Mouse (Mus musculus) right cerebral cortex, postnatal 36 days (tissue): ENCODE data around the gene 4930442H23Rik.
A peak's percentile ranks its signal among the peaks of the same experiment; 100 is the strongest.
"Not testable (repeated sequence)": the region's sequence is repeated elsewhere in the genome, so short reads cannot be mapped to it uniquely, and the experiment has no call there.

Experiments used
- DNase-seq, 2 experiments: peaks; one replicate each; pipeline ENCODE4 v3.0.0; 2022; ENCODE audit warnings: low spot score in 2 of 2, mixed read lengths in 1 of 2

4930442H23Rik gene

DNA sequence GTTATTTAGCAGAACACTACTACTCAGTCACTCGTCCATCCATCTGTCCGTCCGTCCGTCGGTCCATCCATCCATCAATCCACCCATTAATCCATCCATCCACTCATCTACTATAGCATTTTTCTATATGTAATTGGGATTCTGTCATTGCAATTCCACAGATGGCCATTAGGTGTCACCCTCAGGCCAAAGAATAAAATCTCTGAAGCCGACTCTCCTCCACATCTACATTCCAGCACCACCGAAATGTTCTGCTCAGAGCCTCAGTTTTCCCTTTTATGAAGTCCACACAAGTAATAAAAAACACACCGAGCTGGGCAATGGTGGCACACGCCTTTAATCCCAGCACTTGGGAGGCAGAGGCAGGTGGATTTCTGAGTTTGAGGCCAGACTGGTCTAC is 14.6 kb upstream of the 4930442H23Rik start:
- DNase-seq = no peak

GRCm38 (mm10) chr10:81197305-81197704 is 13.7 kb upstream of the 4930442H23Rik start:
- no peak for DNase-seq

DNA sequence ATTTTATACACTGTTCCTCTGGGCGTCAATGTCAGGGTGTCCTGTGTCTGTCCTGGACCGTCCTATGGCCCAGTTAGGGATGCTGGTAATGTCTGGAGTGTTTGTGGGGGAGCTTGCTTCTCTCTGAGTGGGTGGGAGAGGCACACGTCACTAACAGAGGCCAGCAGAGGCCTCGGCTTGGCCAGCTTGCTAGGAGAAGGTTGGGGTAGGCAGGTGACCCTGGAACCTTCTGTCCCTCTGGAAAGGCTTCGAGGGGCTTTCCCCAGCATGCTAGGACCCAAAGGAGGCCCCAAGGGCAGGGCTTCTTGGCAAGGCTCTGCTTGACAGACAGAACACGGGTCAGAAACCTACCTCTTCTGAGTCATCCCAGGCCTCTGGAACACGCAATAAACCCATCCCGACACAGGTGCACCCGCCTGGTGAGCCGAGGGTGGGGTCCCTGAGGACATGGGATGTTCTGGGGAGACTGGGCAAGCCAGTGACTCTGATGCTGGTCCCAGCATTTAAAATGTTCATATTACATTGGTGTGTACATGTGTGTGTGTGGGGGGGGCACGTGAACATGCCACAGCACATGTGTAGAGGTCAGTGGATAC is 12.9 kb upstream of the 4930442H23Rik start:
- DNase-seq = no peak

DNA sequence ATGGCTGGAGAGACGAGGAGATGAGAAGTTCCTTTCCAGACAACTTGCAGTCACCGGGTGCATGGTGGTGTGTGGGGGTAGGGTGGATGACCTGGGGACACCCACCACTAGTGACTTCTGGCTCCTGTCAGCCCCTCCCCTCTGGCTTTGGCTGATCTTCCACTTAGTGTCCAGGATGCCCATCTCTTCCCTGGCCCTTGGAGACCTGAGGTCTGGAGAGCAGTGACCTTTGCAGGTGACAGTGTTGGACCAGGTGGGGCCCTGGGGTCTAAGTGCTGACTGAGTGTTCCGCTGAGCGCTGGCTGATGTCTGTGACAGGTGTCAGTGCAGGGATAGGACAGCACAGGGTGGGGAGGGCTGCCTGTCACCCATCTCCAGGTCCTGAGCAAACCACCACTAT is 11.7 kb upstream of the 4930442H23Rik start:
- no peak for DNase-seq

GRCm38 (mm10) chr10:81193991-81194774 is 10.5 kb upstream of the 4930442H23Rik start:
- no peak for DNase-seq

- DNase-seq = no peak
Observed at GRCm38 (mm10) chr10:81192968-81193501, 9.4 kb upstream of the 4930442H23Rik start.

DNA sequence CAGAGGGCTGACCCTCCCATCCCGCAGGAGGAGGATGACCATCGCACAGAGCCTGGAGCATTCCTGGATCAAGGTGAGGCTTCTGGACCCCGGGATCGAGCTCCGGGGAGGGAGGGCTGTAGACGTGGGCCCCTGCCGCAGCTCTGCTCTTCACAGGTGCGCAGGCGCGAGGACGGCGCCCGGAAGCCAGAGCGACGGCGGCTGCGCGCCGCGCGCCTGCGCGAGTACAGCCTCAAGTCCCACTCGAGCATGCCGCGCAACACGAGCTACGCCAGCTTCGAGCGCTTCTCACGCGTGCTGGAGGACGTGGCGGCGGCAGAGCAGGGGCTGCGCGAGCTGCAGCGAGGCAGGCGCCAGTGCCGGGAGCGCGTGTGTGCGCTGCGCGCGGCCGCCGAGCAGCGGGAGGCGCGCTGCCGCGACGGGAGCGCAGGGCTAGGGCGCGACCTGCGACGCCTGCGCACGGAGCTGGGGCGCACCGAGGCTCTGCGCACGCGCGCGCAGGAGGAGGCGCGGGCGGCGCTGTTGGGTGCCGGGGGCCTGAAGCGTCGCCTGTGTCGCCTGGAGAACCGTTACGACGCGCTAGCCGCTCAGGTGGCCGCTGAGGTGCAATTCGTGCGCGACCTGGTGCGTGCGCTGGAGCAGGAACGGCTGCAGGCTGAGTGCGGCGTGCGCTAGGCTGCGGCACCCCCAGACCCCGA is 8.8 kb upstream of the 4930442H23Rik start:
- DNase-seq = peak; percentile 86 to 87

- DNase-seq = peak in 1 of 2 experiments; percentile 10
Observed at GRCm38 (mm10) chr10:81191342-81191982, 7.8 kb upstream of the 4930442H23Rik start.

GRCm38 (mm10) chr10:81190912-81191321 is 7.3 kb upstream of the 4930442H23Rik start:
- no peak for DNase-seq

GRCm38 (mm10) chr10:81190236-81190911 is 6.7 kb upstream of the 4930442H23Rik start:
- DNase-seq = no peak

DNA sequence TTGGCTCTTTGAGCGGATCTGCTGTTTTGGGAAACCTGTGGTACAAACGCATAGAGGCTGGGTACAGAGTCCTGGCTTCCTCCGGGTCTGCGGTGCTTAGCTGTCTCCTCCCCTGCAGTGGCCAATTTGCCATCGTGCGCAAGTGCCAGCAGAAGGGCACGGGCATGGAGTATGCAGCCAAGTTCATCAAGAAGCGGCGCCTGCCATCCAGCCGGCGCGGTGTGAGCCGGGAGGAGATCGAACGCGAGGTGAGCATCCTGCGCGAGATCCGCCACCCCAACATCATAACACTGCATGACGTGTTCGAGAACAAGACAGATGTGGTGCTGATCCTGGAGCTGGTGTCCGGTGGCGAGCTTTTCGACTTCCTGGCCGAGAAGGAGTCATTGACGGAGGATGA is 6.2 kb upstream of the 4930442H23Rik start:
- no peak for DNase-seq

GRCm38 (mm10) chr10:81187161-81187560 is 3.5 kb upstream of the 4930442H23Rik start:
- no peak for DNase-seq

- DNase-seq = no peak
Observed at GRCm38 (mm10) chr10:81184765-81185164, 1.1 kb upstream of the 4930442H23Rik start.

DNA sequence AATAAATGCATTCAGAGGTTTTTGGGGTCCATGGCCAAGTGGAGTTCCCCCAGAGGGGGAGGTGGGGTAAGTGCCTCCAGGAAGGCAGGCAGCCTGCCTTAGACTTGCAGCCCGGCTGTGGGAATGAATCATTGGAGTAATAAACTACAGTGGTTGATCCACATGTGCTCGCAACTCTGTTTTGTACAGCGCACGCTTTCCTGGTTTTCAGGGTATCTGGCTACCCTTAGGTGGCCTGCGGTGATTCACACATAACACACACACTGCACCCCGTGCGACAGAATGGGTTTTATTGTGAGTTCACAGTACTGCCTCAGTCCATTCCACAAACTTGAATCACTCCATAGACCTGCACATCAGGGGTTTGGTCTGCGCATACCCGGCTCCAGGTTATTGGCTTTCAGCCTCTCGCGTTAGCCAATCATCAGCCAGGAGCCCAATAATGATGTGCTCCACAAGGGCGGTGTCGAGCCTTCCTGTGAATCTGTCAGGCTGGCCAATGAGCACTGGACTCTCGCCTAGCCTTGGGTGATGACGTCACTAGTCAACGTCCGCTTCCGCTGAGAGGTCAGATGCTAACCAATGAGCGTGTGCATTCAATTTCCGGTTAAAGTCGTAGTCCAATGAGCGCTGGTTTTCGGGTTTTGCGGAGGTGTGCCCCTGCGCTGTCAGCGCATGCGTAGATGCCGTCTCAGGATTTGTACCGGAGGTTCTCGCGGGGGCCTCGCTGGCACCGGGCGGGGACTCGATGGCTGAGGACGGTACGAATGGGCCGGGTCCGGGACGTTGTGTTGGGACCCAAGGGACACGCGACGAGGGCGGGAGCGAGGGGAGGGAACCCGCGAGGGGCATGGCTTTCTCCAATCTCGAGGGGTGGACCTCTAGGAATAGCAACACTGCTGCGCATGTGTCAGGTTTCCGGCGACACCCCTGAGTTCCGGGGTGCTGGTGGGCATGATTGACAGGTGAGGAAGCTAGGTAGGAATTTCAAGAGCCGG is 1.0 kb downstream of the 4930442H23Rik start, which contains the start of gene Dapk3:
Dapk3 (plus strand) TSS at position 670 of the 998 bp plus-strand sequence.
- peak; percentile 97 to 99 for DNase-seq

GRCm38 (mm10) chr10:81181860-81182259 is 1.8 kb downstream of the 4930442H23Rik start:
- DNase-seq = not testable (repeated sequence)

DNA sequence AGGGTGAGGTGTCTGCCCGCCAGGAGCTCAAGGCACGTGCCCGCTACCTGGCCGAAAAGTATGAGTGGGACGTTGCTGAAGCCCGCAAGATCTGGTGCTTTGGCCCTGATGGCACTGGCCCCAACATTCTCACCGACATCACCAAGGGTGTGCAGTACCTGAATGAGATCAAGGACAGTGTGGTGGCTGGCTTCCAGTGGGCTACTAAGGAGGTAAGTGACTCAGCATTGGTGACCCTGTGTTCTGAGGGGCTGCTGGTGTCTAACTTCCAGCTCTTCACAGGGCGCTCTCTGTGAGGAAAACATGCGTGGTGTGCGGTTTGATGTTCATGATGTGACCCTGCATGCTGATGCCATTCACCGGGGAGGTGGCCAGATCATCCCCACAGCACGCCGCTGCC is 2.7 kb downstream of the 4930442H23Rik start:
- DNase-seq = no peak

DNA sequence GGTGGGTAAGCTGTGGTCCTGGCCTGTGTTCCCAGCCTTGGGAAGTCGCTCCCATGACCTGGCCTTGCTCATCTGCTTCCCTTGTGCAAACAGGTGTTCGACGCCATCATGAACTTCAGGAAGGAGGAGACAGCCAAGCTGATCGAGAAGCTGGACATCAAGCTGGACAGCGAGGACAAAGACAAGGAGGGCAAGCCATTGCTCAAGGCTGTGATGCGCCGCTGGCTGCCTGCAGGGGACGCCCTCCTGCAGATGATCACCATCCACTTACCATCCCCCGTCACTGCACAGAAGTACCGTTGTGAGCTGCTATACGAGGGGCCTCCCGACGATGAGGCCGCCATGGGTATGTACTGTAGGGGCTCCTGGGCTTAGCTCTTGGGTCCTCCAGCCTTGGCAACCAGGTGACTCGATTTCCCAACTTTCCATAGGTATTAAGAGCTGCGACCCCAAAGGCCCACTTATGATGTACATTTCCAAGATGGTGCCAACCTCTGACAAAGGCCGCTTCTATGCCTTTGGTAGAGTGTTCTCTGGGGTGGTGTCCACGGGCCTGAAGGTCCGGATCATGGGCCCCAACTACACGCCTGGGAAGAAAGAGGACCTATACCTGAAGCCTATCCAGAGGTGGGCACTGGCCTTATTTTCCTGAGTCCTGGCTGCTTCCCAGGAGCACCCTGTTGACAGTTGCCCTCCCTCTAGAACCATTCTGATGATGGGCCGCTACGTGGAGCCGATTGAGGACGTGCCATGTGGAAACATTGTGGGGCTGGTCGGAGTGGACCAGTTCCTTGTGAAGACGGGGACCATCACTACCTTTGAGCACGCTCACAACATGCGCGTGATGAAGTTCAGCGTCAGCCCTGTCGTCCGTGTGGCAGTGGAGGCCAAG is 4.0 kb downstream of the 4930442H23Rik start:
- no peak for DNase-seq

DNA sequence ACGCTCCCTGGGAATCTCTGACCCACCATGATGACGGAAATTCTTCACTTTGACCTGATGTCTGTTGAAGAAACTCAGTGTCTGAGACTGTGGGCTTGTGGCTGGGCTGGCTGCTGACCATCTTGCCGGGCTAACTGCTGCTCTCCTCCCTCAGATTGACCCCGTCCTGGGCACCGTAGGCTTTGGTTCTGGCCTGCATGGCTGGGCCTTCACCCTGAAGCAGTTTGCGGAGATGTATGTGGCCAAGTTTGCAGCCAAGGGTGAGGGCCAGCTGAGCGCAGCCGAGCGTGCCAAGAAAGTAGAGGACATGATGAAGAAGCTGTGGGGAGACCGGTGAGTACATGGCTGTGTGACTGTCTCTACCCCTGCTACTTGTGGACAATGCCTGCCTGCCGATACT is 4.7 kb downstream of the 4930442H23Rik start:
- no peak for DNase-seq
